Mouse (Mus musculus) central nervous system, embryonic 18 days (tissue): Measurements from ENCODE around the gene Olfr1323. TPM values are rescaled to one million over a fixed set of nuclear protein-coding genes. Genes with fewer than 3 reads are reported as not detected.

Experiments used
- polyA plus RNA-seq: library from polyadenylated mRNA; depleted of rRNA; stranded (reverse); fragments of >200 nt; gene quantifications from 2 replicates; pipeline ENCODE4 v1.2.3, GENCODE M21; 2012; rRNA removed

Olfr1323 gene
- polyA plus RNA-seq = not detected in 2 replicates

GRCm38 (mm10) chrX:50019259-50019658 is at the start of gene Olfr1323:
Olfr1323 (minus strand) TSS chrX:50019359.

Other genes with a start within 250 kb of the Olfr1323 start
- 8.9 and 11.1 TPM in 2 replicates for gene Igsf1, start 221.6 kb downstream of the Olfr1323 start, polyA plus RNA-seq
- gene Olfr1322, start 127.9 kb downstream of the Olfr1323 start, polyA plus RNA-seq = not detected in 2 replicates